ENCODE assay signal across 9 mouse cellular contexts in genomic region chr12:113103846-113104451, GRCm38 (mm10). TPM values are rescaled to one million over a fixed set of nuclear protein-coding genes. Genes with fewer than 3 reads are reported as not detected.
A peak's percentile ranks its signal among the peaks of the same experiment; 100 is the strongest.
DNase-seq lines count a peak whose midpoint lies in the region; ATAC-seq and TF ChIP-seq lines count a peak whose summit lies in the region.
"Had no signal": no experiment of that assay in that cellular context is flagged by ENCODE, and none has a peak within 500 bp of the region (broad histone marks: within the 10 kb centered on the region; RNA-seq: fewer than 3 reads in every experiment).

No protein-coding gene starts in this region.

- H3K27ac ChIP-seq in cerebellum, adult 2 months (ENCODE audit: insufficient read depth, low read length): no peak overlapping the region
- no peak overlapping the region for H3K27ac ChIP-seq in spleen, adult 2 months (ENCODE audit: insufficient read depth, low read length)

- DNase-seq in cerebellum, adult 2 months: peak; percentile 34 to 36
- DNase-seq in cerebellum, postnatal 4 days (ENCODE audit: low spot score in 2 of 2): no peak
- peak in 1 of 2 experiments; percentile 14 for DNase-seq in spleen, adult 2 months (ENCODE audit: low read depth in 1 of 2, low spot score in 2 of 2)
- no peak for DNase-seq in spleen, adult 12 weeks (ENCODE audit: low spot score)
- DNase-seq in splenic B cell, adult 2 months (ENCODE audit: low read depth, low spot score): peak; percentile 51
- no peak for DNase-seq in frontal cortex, adult 2 months (ENCODE audit: extremely low spot score in 1 of 2, low spot score in 1 of 2)
- DNase-seq in left cerebral cortex, adult 11 months (ENCODE audit: low spot score): no peak

- TF ChIP-seq CTCF in cerebellum, adult 2 months (IDR thresholded peaks at IDR 0.05; ENCODE audit: borderline replicate concordance, insufficient read depth, low read depth, low read length): peak; percentile 38; the same call in 1 of the 2 replicates
- peak; percentile 25; the same call in 1 of the 2 replicates for TF ChIP-seq CTCF in spleen, adult 2 months (IDR thresholded peaks at IDR 0.05; ENCODE audit: extremely low read depth, insufficient read depth, insufficient read length, insufficient replicate concordance)

- 0 out of 2 replicates have a peak, but pooled peaks have one; percentile 30 for ATAC-seq in erythroid progenitor cell, adult 5-6 weeks (replicated peaks; ENCODE audit: low FRiP score, poor library complexity, severe bottlenecking)

- no peaks in the 10 kb centered on the region for H3K36me3 ChIP-seq in spleen, adult 2 months (ENCODE audit: control insufficient read depth, insufficient read depth, low read length)
- H3K36me3 ChIP-seq in splenic B cell, adult 2 months (ENCODE audit: control insufficient read depth, insufficient read depth, low read length, poor library complexity, severe bottlenecking): no peaks in the 10 kb centered on the region

- 72% methylated on average over 8 of the region's 8 CpGs for WGBS in cerebellum, adult 2 months
- 74% methylated on average over 8 of the region's 8 CpGs for WGBS in spleen, adult 2 months

- TF ChIP-seq POLR2A in cerebellum, adult 2 months (IDR thresholded peaks at IDR 0.05; ENCODE audit: borderline replicate concordance, insufficient read depth, low read length): no peak
- TF ChIP-seq POLR2A in spleen, adult 2 months (IDR thresholded peaks at IDR 0.05; ENCODE audit: low read depth, low read length): no peak

- H3K4me1 ChIP-seq in cerebellum, adult 2 months (ENCODE audit: control insufficient read depth, insufficient read depth, low read length): peaks cover 40% of the 10 kb centered on the region
- peaks cover 8% of the 10 kb centered on the region; the same call in 1 of the 2 replicates for H3K4me1 ChIP-seq in spleen, adult 2 months (ENCODE audit: control insufficient read depth, insufficient read depth, insufficient read length)

- H3K27me3 ChIP-seq in cerebellum, adult 2 months (ENCODE audit: control insufficient read depth, insufficient read depth, low read length): no peaks in the 10 kb centered on the region
- H3K27me3 ChIP-seq in spleen, adult 2 months (ENCODE audit: control insufficient read depth, insufficient read depth, low read length): no peaks in the 10 kb centered on the region
- H3K27me3 ChIP-seq in splenic B cell, adult 2 months (ENCODE audit: control insufficient read depth, insufficient read depth, low read length, poor library complexity, severe bottlenecking): no peaks in the 10 kb centered on the region

- no peak overlapping the region for H3K4me3 ChIP-seq in cerebellum, adult 2 months (replicated peaks; ENCODE audit: insufficient read depth, low read depth, low read length)
- H3K4me3 ChIP-seq in spleen, adult 2 months (ENCODE audit: extremely low read depth, insufficient read depth, insufficient read length): no peak overlapping the region
- H3K4me3 ChIP-seq: erythroblast, embryonic 14.5 days had no signal

RNA-seq across cellular contexts. Expression of gene Mta1, which starts 5.9 kb away (rescaled TPM):
- polyA plus RNA-seq in cerebellum, adult 2 months (2012; rRNA removed): 60.4 and 61.4 TPM in 2 replicates
- polyA plus RNA-seq in spleen, adult 2 months (2012; rRNA removed): 55.6 and 77.7 TPM in 2 replicates
- total RNA-seq in erythroid progenitor cell, adult 5-6 weeks (2015; ENCODE audit: low replicate concordance): 27.2 and 40.4 TPM in 2 replicates
- 17.6 and 21.6 TPM in 2 replicates for total RNA-seq in erythroid progenitor cell, adult 5-6 weeks (2017; ENCODE audit: low replicate concordance)
- polyA plus RNA-seq in frontal cortex, adult 2 months (2012; rRNA removed): 66.4 and 69.3 TPM in 2 replicates

RNA-seq across cellular contexts. Expression of gene Tex22, which starts 29.6 kb away (rescaled TPM):
- 0.25 and 0.30 TPM in 2 replicates for polyA plus RNA-seq in cerebellum, adult 2 months (2012; rRNA removed)
- 0.20 and 0.48 TPM in 2 replicates for polyA plus RNA-seq in spleen, adult 2 months (2012; rRNA removed)
- not detected in 2 replicates for total RNA-seq in erythroid progenitor cell, adult 5-6 weeks (2015; ENCODE audit: low replicate concordance)
- not detected in 2 replicates for total RNA-seq in erythroid progenitor cell, adult 5-6 weeks (2017; ENCODE audit: low replicate concordance)
- polyA plus RNA-seq in frontal cortex, adult 2 months (2012; rRNA removed): 0.20 and 0.27 TPM in 2 replicates
- polyA plus RNA-seq: erythroblast, embryonic 14.5 days had no signal

RNA-seq across cellular contexts. Expression of gene Crip2, which starts 36.1 kb away (rescaled TPM):
- polyA plus RNA-seq in cerebellum, adult 2 months (2012; rRNA removed): 66.2 and 67.0 TPM in 2 replicates
- polyA plus RNA-seq in spleen, adult 2 months (2012; rRNA removed): 137 and 141 TPM in 2 replicates
- total RNA-seq in erythroid progenitor cell, adult 5-6 weeks (2015; ENCODE audit: low replicate concordance): 22.7 and 54.1 TPM in 2 replicates
- 16.0 and 29.5 TPM in 2 replicates for total RNA-seq in erythroid progenitor cell, adult 5-6 weeks (2017; ENCODE audit: low replicate concordance)
- 249 and 252 TPM in 2 replicates for polyA plus RNA-seq in frontal cortex, adult 2 months (2012; rRNA removed)

RNA-seq across cellular contexts. Expression of gene Crip1, which starts 42.2 kb away (rescaled TPM):
- 44.5 and 55.5 TPM in 2 replicates for polyA plus RNA-seq in cerebellum, adult 2 months (2012; rRNA removed)
- 414 and 544 TPM in 2 replicates for polyA plus RNA-seq in spleen, adult 2 months (2012; rRNA removed)
- 106 and 143 TPM in 2 replicates for total RNA-seq in erythroid progenitor cell, adult 5-6 weeks (2015; ENCODE audit: low replicate concordance)
- 93.8 and 176 TPM in 2 replicates for total RNA-seq in erythroid progenitor cell, adult 5-6 weeks (2017; ENCODE audit: low replicate concordance)
- polyA plus RNA-seq in frontal cortex, adult 2 months (2012; rRNA removed): 87.6 and 94.9 TPM in 2 replicates

RNA-seq across cellular contexts. Expression of gene Tedc1, which starts 52.3 kb away (rescaled TPM):
- 1.1 and 1.6 TPM in 2 replicates for polyA plus RNA-seq in cerebellum, adult 2 months (2012; rRNA removed)
- polyA plus RNA-seq in spleen, adult 2 months (2012; rRNA removed): 16.8 and 23.2 TPM in 2 replicates
- 11.3 and 18.7 TPM in 2 replicates for total RNA-seq in erythroid progenitor cell, adult 5-6 weeks (2015; ENCODE audit: low replicate concordance)
- 18.9 and 38.9 TPM in 2 replicates for total RNA-seq in erythroid progenitor cell, adult 5-6 weeks (2017; ENCODE audit: low replicate concordance)
- polyA plus RNA-seq in frontal cortex, adult 2 months (2012; rRNA removed): 1.1 and 1.8 TPM in 2 replicates

Comparison
In these comparisons a context has a peak if more than half of its experiments do, and no peak if none do; other contexts are left out.
1. DNase-seq: peak in cerebellum, adult 2 months (2 of 2) and splenic B cell, adult 2 months (single experiment); none in cerebellum, postnatal 4 days (0 of 2), spleen, adult 12 weeks (single experiment), frontal cortex, adult 2 months (0 of 2) and left cerebral cortex, adult 11 months (single experiment).